Mouse (Mus musculus) urinary bladder, postnatal 0 days (tissue): Measurements from ENCODE around the gene Fnip1. TPM values are rescaled to one million over a fixed set of nuclear protein-coding genes. Genes with fewer than 3 reads are reported as not detected.

Experiments used
- polyA plus RNA-seq: library from polyadenylated mRNA; unstranded; fragments of >200 nt; fragmentation: Nextera tagmentation; extraction: Ambion mirVana; gene quantifications from 2 replicates; pipeline ENCODE4 v1.2.1, GENCODE M21; 2015

The Fnip1 gene
- polyA plus RNA-seq: 4.1 and 5.0 TPM in 2 replicates

GRCm38 (mm10) chr11:54437823-54438337, at the start of gene Fnip1:
Gene Fnip1, plus strand, starts transcription at chr11:54438199.

GRCm38 (mm10) chr11:54522529-54523430, 84.8 kb downstream of the Fnip1 start, which contains the start of gene Rapgef6:
Gene Rapgef6, plus strand, starts transcription at chr11:54522847.

Other genes starting within 250 kb of the Fnip1 start
- not detected in 2 replicates for gene Csf2, start 188.5 kb upstream of the Fnip1 start, polyA plus RNA-seq
- not detected in 2 replicates for gene Il3, start 170.9 kb upstream of the Fnip1 start, polyA plus RNA-seq
- 0.13 and 0.24 TPM in 2 replicates for gene Acsl6, start 134.4 kb upstream of the Fnip1 start, polyA plus RNA-seq
- not detected in 2 replicates for gene Meikin, start 67.5 kb upstream of the Fnip1 start, polyA plus RNA-seq
- gene Rapgef6, start 84.6 kb downstream of the Fnip1 start, polyA plus RNA-seq: 16.2 and 18.3 TPM in 2 replicates